Mouse (Mus musculus) thymus, postnatal 36 days (tissue): ENCODE data around the gene Sesn1.
"Not testable (repeated sequence)": the region's sequence is repeated elsewhere in the genome, so short reads cannot be mapped to it uniquely, and the experiment has no call there.

Experiments used
- DNase-seq, 2 experiments: peaks; one replicate each; pipeline ENCODE4 v3.0.0; 2022; ENCODE audit warnings: mixed read lengths in 2 of 2

Sesn1 gene

GRCm38 (mm10) chr10:41822573-41823281 lies 13.0 kb downstream of the Sesn1 start:
- no peak for DNase-seq

DNA sequence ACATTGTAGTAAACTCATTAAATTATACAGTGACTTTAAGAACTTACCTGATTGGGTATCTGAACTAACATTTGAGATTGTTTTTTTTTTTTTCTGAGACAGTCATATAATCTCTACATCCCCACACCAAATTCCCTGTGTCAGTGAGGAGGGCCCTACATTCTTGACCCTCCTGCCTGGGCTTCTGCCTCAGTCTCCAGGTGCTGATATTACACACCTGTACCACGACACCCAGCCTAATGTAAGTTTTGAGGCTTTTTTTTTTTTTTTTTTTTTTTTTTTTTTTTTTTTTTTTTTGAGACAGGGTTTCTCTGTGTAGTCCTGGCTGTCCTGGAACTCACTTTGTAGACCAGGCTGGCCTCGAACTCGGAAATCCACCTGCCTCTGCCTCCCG lies 13.5 kb downstream of the Sesn1 start:
- not testable (repeated sequence) for DNase-seq

- no peak for DNase-seq
Observed at GRCm38 (mm10) chr10:41823916-41824315, 14.2 kb downstream of the Sesn1 start.

DNA sequence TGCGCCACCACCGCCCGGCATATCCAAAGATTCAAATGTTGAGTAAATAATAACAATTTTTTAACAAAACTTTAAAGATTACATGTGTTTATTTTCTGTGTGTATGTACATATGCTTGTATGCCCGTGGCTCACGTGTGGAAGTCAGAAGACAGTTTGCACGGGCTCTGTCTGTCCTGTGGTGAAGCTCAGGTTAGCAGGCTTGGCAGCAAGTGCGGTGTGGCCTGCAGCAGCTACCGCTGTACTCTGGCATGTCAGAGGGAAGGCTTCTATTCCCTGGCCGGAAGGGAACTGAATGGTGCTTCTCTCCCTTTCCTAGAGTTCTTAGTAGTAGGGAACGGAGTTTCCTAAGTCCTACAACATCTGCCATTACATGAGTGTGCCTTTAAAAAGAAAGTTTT lies 15.3 kb downstream of the Sesn1 start:
- no peak for DNase-seq

- DNase-seq = no peak
Observed at GRCm38 (mm10) chr10:41825996-41826395, 16.3 kb downstream of the Sesn1 start.

- DNase-seq = no peak
Observed at GRCm38 (mm10) chr10:41826526-41827116, 16.9 kb downstream of the Sesn1 start.

GRCm38 (mm10) chr10:41827784-41828183 lies 18.0 kb downstream of the Sesn1 start:
- DNase-seq = no peak

GRCm38 (mm10) chr10:41829191-41829590 lies 19.5 kb downstream of the Sesn1 start:
- no peak for DNase-seq

DNA sequence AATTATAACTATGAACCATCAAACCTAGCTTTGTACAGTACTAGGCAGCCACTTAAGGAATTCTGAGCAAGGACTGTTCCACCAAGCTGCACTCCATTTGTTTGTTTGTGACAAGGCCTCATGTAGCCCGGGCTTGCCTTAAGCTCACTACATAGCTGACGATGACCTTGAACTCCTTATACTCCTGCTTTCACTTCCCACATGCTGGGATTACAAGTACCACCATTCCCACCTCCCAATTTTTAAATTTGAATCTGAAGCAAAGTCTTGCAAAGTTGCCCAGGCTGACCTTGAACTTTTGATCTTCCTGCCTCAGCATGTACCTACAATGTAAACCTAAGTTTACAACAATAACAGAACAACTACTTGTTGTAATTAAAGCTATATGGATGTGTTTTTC lies 20.2 kb downstream of the Sesn1 start:
- no peak for DNase-seq

GRCm38 (mm10) chr10:41830445-41830844 lies 20.7 kb downstream of the Sesn1 start:
- DNase-seq = no peak

DNA sequence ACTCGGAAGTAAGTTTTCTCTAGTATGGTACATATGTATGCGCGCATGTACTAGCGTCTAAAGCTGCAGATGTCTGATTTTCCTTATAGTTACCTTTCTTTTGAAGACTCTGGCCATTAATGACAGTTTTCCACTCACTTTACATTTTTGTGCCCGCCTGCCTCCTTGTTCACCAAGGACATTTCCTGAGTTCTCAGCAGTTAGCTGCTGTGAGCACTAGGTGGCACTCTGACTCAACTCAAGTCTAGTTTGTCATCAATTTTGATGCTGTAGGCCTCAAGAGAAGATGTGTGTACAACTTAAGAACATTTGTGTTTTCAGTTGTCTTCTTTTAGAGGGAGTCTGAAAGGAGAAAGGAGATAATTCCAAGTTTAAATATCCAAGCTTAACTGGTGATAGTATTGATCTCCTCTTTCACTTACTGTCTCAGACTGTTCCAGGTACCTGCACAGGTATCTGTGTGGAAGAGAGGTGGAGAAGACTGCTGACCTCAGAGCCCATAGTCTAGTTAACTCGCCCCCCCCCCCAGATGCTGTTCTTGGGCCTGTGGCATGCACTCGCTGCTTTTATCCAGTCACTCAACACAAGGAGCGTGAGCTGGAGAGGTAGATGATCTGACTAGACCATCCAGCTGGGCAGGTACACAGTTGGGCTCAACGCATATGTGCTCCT lies 21.3 kb downstream of the Sesn1 start:
- peak; percentile 65 to 68 for DNase-seq

DNA sequence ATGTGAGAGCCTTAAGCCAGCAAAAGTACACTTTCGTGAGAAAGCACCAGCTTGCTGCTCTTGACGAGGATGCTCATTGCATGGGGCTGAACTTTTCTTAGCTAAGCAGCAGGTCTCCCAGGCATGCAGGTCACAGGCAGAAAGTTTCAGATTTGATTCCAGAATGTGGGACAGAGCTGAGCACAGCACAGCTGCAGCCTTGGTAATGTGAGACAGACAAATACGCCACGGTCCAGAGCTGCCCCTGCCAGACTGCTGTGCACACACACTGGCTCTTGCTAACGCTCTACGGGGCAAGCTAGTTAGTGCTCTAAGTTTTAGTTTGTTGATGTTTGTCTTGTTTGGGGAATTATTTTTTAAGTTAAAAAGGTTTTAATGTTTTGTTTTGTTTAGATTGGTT lies 22.5 kb downstream of the Sesn1 start:
- DNase-seq = no peak

- DNase-seq = peak; percentile 23 to 41
Observed at GRCm38 (mm10) chr10:41834131-41834530, 24.4 kb downstream of the Sesn1 start.

GRCm38 (mm10) chr10:41838911-41839310 lies 29.2 kb downstream of the Sesn1 start:
- DNase-seq = no peak

- no peak for DNase-seq
Observed at GRCm38 (mm10) chr10:41847737-41848136, 38.0 kb downstream of the Sesn1 start.

GRCm38 (mm10) chr10:41848721-41849120 lies 39.0 kb downstream of the Sesn1 start:
- no peak for DNase-seq

DNA sequence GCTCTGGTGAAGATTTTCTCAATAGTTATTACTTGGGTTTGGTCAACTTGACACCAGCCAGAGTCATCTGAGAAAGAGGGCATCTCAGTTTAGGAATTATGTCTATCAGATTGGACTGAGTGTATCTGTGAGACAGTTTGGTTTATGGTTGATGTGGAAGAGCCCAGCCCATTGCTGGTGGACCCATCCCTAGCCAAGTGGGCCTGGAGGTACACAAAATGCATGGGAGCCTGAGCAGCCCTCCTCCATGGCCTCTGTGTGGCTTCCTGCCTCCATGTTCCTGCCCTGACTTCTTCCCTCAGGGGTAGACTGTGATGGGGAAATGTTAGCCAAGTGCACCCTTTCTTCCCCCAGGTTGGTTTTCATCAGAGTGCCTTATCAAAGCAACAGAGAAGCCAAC lies 50.1 kb downstream of the Sesn1 start:
- DNase-seq = no peak

DNA sequence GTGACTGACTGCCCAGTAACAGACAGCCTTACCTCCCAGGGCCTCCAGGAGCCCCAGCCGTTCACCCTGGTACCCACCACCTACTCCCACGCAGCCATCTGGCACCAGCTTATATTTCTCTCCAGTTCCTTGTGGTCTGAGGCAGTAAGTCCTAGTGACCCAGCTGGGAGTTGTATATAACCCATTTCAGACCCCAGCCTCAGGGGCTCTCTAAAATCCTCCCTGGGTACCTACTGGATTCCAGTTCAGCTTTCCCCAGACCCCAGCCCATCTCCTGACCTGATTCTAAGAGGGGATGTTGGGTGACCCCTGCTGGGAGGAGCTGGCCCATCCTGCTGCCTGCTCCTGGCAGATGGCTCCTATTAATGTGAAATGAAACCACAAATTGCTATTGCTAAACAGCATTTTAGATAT lies 50.5 kb downstream of the Sesn1 start:
- DNase-seq = no peak

GRCm38 (mm10) chr10:41863053-41863452 lies 53.3 kb downstream of the Sesn1 start:
- no peak for DNase-seq

- DNase-seq = no peak
Observed at GRCm38 (mm10) chr10:41866069-41866837, 56.5 kb downstream of the Sesn1 start.

- no peak for DNase-seq
Observed at GRCm38 (mm10) chr10:41866838-41867154, 57.1 kb downstream of the Sesn1 start.

- DNase-seq = no peak
Observed at GRCm38 (mm10) chr10:41867956-41868355, 58.2 kb downstream of the Sesn1 start.

DNA sequence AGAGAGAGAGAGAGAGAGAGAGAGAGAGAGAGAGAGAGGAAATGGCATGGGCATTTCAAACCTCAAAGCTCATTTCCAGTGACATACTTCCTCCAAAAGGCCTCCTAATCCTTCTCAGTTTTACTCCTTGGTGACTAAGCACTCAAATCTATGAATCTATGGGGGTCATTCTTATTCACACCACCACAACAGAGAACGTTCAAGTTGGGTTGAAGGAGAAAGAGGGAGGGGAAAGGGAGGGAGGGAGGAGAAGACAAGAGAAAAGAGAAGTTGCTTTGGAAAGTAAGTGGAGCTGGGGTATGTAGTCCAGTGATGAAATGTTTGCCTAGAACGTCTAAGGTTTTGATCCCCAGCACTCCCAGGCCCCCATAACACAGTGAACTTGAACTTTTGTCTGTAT lies 60.4 kb downstream of the Sesn1 start:
- no peak for DNase-seq

GRCm38 (mm10) chr10:41871564-41871963 lies 61.8 kb downstream of the Sesn1 start:
- no peak for DNase-seq
